Mouse (Mus musculus) midbrain, postnatal 0 days (tissue): ENCODE measurements at regions not wholly inside any gene's neighbourhood (a gene's known extent, or its start where the extent isn't known, plus 50 kb on each side); places are given as distances from the start of the nearest gene placed in this dataset.

Experiments used
- ATAC-seq: fragments of 200-750 bp; cut with Nextera tagmentation; 2 replicates; pipeline ENCODE4 v1.8.0; 2017; ENCODE audit warnings: moderate number of reproducible peaks, mild to moderate bottlenecking, moderate TSS enrichment, moderate library complexity; ENCODE audit not compliant: low FRiP score
- DNase-seq: peaks from one replicate; pipeline ENCODE4 v3.0.0-alpha.2; 2015; ENCODE audit warnings: low spot score
- H3K27ac ChIP-seq: fragments of 300-500 bp; sonication (generic); 2 replicates; pipeline ENCODE4 v1.5.1; 2014; ENCODE audit warnings: low read depth, mild to moderate bottlenecking, low read length, mixed read lengths
- H3K27me3 ChIP-seq: fragments of 300-500 bp; sonication (generic); 2 replicates; pipeline ENCODE4 v1.6.1; 2014; ENCODE audit warnings: low read length, control low read depth, mixed read lengths; ENCODE audit not compliant: insufficient read depth
- H3K36me3 ChIP-seq: fragments of 300-500 bp; sonication (generic); 2 replicates; pipeline ENCODE4 v1.6.1; 2014; ENCODE audit warnings: low read length, control low read depth, mixed read lengths; ENCODE audit not compliant: insufficient read depth
- H3K4me1 ChIP-seq: fragments of 300-500 bp; sonication (generic); 2 replicates; pipeline ENCODE4 v1.6.1; 2014; ENCODE audit warnings: mild to moderate bottlenecking, control low read depth, antibody characterized with exemption, low read length, mixed read lengths; ENCODE audit not compliant: insufficient read depth
- H3K4me2 ChIP-seq: fragments of 300-500 bp; sonication (generic); 2 replicates; pipeline ENCODE4 v1.6.1; 2014; ENCODE audit warnings: low read depth, mild to moderate bottlenecking, low read length, mixed read lengths; ENCODE audit not compliant: poor library complexity, severe bottlenecking
- H3K4me3 ChIP-seq: fragments of 300-500 bp; sonication (generic); 2 replicates; pipeline ENCODE4 v1.5.1; 2014; ENCODE audit warnings: low read depth, mild to moderate bottlenecking, low read length, moderate library complexity
- H3K9ac ChIP-seq: fragments of 300-500 bp; sonication (generic); replicated peaks from 2 replicates; pipeline ENCODE4 v1.6.1; 2014; ENCODE audit warnings: mild to moderate bottlenecking, low read length, moderate library complexity, mixed read lengths; ENCODE audit not compliant: poor library complexity, severe bottlenecking
- H3K9me3 ChIP-seq: fragments of 300-500 bp; sonication (generic); 2 replicates; pipeline ENCODE4 v1.6.1; 2016; ENCODE audit warnings: low read length, control low read depth
- CTCF ChIP-seq: IDR thresholded peaks from 2 replicates; pipeline ENCODE4 v1.5.1; 2016; ENCODE audit warnings: antibody characterized with exemption, mild to moderate bottlenecking
- WGBS: fragments of 180-500 bp; shearing (Covaris S2); extraction: QIAGEN DNeasy Blood & Tissue Kit; methylation state at CpG from one replicate; pipeline ENCODE4 v1.1.7; 2014; 5-methylcytosine and 5-hydroxymethylcytosine counted together

DNA sequence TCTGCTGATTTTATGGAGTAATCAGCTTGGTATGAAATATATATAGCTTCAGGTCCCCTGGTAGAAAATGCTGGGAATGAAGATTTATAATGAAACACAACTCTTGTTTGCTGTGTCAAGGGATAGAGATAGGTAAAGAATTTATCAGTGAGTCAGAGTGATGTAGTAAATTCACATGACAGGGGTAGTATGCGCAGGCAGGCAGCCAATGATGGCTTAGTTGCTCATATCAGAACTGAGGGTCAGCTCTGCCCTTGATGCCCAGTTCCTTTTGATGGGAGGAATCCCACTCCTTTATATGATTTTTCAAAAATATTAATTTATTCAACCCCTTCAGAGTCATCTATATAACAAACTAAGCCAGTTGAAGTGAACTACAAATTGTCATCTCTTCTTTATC lies 729.6 kb upstream of the Sel1l start:
- Histone ChIP-seq H3K27me3 (no peaks in the 10 kb centered on the region), H3K9me3 (no peaks in the 10 kb centered on the region), H3K4me3 (no peak overlapping the region), H3K4me1 (no peaks in the 10 kb centered on the region), H3K9ac (no peak overlapping the region), H3K36me3 (no peaks in the 10 kb centered on the region), H3K27ac (no peak overlapping the region), H3K4me2 (no peak overlapping the region)
- TF ChIP-seq CTCF, result no peak
- ATAC-seq (no peak), DNase-seq (no peak)
- 92% methylated on average over 1 of the region's 1 CpGs for WGBS
